Mouse (Mus musculus) kidney, adult 2 months (tissue): ENCODE results near the gene Nrarp.

Experiments used
- CTCF ChIP-seq: fragments of 200-500 bp; conservative IDR thresholded peaks from 2 replicates; pipeline ENCODE4 v1.5.1; 2011; ENCODE audit warnings: low read depth, mild to moderate bottlenecking, control low read depth, low read length, moderate library complexity, mixed read lengths; ENCODE audit not compliant: insufficient read depth, insufficient read length
- POLR2A ChIP-seq: fragments of 200-500 bp; IDR thresholded peaks from one replicate; pipeline ENCODE4 v1.6.1; 2011; ENCODE audit warnings: low read depth, low read length, control low read depth

- TF ChIP-seq CTCF (peak; percentile 54; the same call in 1 of the 2 replicates), POLR2A (no peak)
Measured at GRCm38 (mm10) chr2:25185625-25186574, 5.3 kb downstream of the Nrarp start.
